Mouse (Mus musculus) thymus, postnatal 25 days (tissue): Measurements from ENCODE around the gene Dop1a.
"Not testable (repeated sequence)": the region's sequence is repeated elsewhere in the genome, so short reads cannot be mapped to it uniquely, and the experiment has no call there.

Experiments used
- DNase-seq: peaks from one replicate; pipeline ENCODE4 v3.0.0; 2022

The Dop1a gene

DNA sequence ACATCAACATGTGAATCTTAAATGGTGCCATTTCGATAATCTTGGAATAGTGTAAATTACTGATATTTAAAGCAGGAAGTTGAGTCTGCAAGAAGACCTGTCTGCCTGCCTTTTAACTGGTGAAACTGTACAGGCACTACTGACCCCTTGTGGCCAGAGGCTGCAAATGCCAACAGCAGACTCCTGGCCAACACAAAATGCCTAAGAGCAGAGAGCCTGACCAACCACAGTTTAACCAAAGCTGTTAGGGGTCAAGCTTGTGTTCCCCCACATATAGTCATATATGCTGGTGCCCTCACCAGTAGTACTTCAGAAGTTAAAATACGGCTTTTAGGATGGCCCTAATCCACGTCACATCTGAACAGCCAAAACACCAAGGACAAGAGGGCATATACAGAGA lies 116.8 kb downstream of the Dop1a start:
- peak; percentile 75 for DNase-seq

DNA sequence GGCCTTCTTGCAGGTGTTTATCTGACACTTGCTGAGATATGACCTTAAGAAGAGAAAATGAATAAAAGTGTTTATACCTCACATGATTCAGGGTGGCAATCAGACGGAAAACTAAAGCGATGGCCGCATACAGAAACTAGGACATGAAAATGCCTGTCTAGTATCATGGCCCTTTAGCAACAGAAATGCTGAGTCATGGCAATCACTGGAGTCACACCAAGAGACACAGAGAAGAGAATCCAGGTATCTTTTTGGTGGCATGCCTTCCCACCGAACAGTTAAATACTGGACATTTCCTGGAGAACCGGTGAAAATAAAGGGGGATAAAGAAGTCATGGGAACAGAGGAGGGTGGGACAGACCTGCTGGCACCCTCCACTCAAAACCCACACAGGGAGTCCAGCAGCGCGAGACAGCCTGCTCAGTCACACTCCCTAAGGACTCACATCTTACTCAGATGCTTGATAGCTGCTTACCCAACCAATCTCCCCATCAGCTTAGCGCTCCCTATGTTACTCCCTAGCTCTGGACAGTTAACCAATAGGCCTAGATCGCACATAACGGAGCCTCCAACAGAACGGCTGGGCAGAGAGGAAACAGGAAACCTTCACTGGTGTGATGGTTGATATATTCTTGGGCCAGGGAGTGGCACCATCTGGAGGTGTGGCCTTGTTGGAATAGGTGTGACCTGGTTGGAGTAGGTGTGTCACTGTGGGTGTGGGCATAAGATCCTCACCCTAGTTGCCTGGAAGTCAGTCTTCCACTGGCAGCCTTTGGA lies 120.3 kb downstream of the Dop1a start:
- no peak for DNase-seq

DNA sequence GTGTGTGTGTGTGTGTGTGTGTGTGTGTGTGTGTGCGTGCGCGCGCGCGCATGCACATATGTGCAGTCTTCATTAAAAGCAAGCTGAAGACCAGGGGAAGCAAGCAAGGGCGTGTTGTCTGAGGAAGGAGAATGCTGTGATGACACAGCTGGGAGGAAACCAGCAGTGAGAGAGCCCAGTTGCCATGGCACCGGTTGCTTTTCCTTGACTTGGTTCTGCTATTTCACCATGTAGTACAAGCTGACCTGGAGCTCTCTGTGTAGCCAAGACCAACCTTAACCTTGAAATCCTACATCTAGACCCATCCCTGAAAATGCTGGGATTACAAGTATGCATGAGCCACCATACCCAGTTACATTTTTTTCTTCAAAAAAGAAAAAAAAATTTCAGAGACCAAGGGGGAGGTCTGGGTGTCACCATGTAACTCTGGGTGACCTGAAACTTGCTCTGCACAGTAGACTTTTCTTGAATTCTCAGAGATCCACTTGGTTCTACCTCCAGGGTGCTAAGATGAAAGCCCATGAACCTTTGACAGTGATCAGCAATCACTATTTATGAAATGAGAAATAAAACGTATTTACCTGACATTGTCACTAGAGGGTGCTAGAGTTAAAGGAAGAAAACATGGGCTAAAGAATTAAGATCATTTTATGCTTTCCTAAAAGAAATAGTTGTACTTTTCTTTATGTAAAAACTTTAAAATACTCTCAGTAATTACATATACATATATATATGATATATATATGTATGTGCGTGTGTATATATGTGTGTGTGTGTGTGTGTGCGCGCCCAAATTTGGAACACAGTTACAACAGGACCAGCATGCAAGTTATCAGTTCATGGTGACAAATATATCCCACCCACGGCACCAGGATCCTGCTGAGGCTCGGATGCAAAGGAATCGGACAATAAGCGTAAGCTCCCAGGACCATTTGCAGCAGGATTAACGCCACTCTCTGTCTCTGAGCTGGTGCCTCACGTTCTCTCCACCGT lies 126.0 kb downstream of the Dop1a start:
- no peak for DNase-seq

DNA sequence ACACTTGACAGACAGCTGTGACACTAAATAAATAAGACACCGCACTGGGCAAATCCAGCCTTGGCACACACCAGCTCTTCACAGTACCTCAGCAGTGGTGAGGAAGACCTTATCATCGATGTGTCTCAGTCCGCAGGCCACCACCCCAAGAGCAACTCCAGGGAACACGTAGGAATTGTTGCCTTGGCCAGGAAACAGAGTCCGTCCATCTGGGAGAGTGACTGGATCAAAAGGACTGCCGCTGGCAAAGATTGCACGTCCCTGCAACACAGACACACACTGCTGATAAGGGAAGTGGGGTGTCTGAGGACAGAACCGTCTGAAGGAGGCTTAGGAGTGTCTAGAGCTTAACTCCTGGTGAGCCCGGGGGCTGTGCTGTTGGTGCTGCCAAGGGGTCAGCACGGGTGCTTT lies 127.4 kb downstream of the Dop1a start:
- DNase-seq, result not testable (repeated sequence)

DNA sequence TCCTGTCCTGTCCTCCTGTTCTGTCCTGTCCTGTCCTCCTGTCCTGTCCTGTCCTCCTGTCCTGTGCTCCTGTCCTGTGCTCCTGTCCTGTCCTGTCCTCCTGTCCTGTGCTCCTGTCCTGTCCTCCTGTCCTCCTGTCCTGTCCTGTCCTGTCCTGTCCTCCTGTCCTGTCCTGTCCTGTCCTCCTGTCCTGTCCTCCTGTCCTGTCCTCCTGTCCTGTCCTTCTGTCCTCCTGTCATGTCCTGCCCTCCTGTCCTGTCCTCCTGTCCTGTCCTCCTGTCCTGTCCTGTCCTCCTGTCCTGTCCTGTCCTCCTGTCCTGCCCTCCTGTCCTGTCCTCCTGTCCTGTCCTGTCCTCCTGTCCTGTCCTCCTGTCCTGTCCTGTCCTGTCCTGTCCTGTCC lies 130.0 kb downstream of the Dop1a start:
- DNase-seq, result not testable (repeated sequence)

GRCm38 (mm10) chr9:86599723-86600303 lies 132.9 kb downstream of the Dop1a start:
- no peak for DNase-seq
